Mouse (Mus musculus): Measurements from ENCODE around the gene Dag1. TPM values are rescaled to one million over a fixed set of nuclear protein-coding genes. Genes with fewer than 3 reads are reported as not detected.
A peak's percentile ranks its signal among the peaks of the same experiment; 100 is the strongest.

Dag1 gene
- polyA plus RNA-seq, 1 experiment from 2014 or later: 107 TPM

DNA sequence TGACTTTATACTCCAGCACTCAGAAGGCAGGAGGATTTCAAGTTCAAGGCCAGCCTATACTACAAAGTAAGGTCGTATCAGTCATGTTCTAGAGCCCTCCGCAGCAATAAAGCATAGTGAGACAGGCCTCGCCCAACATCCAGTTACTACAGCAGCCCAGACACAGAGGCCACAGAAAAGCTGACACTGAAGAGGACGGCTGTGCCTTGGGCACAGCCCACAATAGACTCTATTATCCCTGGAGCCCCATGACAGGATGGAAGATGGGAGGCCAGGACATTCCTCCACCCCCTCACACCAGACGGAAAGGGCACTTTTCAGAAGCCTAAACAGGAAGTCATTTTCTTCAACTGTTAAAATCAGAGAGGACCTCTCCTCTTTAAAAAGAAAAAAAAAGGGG lies 14.8 kb downstream of the Dag1 start:
- no peaks in the 10 kb centered on the region for H3K4me1 ChIP-seq (ENCODE audit: control insufficient read depth, insufficient read depth, low read length)
- no peaks in the 10 kb centered on the region for H3K27me3 ChIP-seq (replicated peaks; ENCODE audit: control insufficient read depth, insufficient read depth, low read length)
- H3K27ac ChIP-seq (replicated peaks; ENCODE audit: low read depth, low read length): no peak overlapping the region
- 50% methylated on average over 5 of the region's 5 CpGs for WGBS
- H3K9ac ChIP-seq (ENCODE audit: low read depth, low read length): no peak overlapping the region
- peaks cover 47% of the 10 kb centered on the region for H3K36me3 ChIP-seq (ENCODE audit: control insufficient read depth, insufficient read depth, low read length)
- ATAC-seq (ENCODE audit: low read depth) (no peak), DNase-seq (ENCODE audit: low spot score) (no peak)
- H3K9me3 ChIP-seq (ENCODE audit: control insufficient read depth, low read length): no peaks in the 10 kb centered on the region
- no peak overlapping the region for H3K4me3 ChIP-seq (ENCODE audit: low read depth, low read length)
- no peak overlapping the region for H3K4me2 ChIP-seq (ENCODE audit: low read depth, low read length)

DNA sequence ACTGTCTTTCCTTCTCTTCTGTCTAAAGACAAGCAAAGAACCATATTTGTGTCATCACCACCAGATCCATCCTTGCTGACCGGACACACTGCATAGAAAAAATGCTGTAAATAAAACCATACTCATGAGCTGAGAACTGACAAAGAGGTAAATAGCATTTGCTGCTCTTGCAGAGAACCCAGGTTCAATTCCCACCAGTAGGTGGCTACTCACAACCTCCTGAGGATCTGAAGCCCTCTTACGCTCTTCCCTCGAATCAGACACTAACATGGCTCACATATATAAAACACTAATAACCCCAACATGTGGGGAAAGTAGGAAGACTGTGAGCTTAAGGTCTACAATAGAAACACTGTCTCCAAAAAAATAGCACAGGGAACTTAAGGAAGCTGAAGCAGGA lies 18.8 kb downstream of the Dag1 start:
- Histone ChIP-seq H3K9ac (ENCODE audit: low read depth, low read length) (no peak overlapping the region), H3K36me3 (ENCODE audit: control insufficient read depth, insufficient read depth, low read length) (peaks cover 26% of the 10 kb centered on the region), H3K4me3 (ENCODE audit: low read depth, low read length) (no peak overlapping the region), H3K4me2 (ENCODE audit: low read depth, low read length) (no peak overlapping the region), H3K4me1 (ENCODE audit: control insufficient read depth, insufficient read depth, low read length) (no peaks in the 10 kb centered on the region), H3K9me3 (ENCODE audit: control insufficient read depth, low read length) (no peaks in the 10 kb centered on the region), H3K27me3 (replicated peaks; ENCODE audit: control insufficient read depth, insufficient read depth, low read length) (no peaks in the 10 kb centered on the region), H3K27ac (replicated peaks; ENCODE audit: low read depth, low read length) (no peak overlapping the region)
- ATAC-seq (ENCODE audit: low read depth) (no peak), DNase-seq (ENCODE audit: low spot score) (no peak)
- WGBS: 71% methylated on average over 3 of the region's 3 CpGs

- ATAC-seq (ENCODE audit: low read depth): no peak
- Histone ChIP-seq H3K9ac (ENCODE audit: low read depth, low read length) (no peak overlapping the region), H3K4me1 (ENCODE audit: control insufficient read depth, insufficient read depth, low read length) (no peaks in the 10 kb centered on the region), H3K9me3 (ENCODE audit: control insufficient read depth, low read length) (no peaks in the 10 kb centered on the region), H3K4me2 (ENCODE audit: low read depth, low read length) (no peak overlapping the region), H3K27me3 (replicated peaks; ENCODE audit: control insufficient read depth, insufficient read depth, low read length) (no peaks in the 10 kb centered on the region), H3K4me3 (ENCODE audit: low read depth, low read length) (no peak overlapping the region), H3K27ac (replicated peaks; ENCODE audit: low read depth, low read length) (no peak overlapping the region), H3K36me3 (ENCODE audit: control insufficient read depth, insufficient read depth, low read length) (peaks cover 26% of the 10 kb centered on the region)
- 84% methylated on average over 3 of the region's 3 CpGs for WGBS
- no peak for DNase-seq (ENCODE audit: low spot score)
Measured at GRCm38 (mm10) chr9:108244540-108244939, 19.2 kb downstream of the Dag1 start.

- Histone ChIP-seq H3K9me3 (ENCODE audit: control insufficient read depth, low read length) (no peaks in the 10 kb centered on the region), H3K4me2 (ENCODE audit: low read depth, low read length) (no peak overlapping the region), H3K4me1 (ENCODE audit: control insufficient read depth, insufficient read depth, low read length) (no peaks in the 10 kb centered on the region), H3K27ac (replicated peaks; ENCODE audit: low read depth, low read length) (no peak overlapping the region), H3K4me3 (ENCODE audit: low read depth, low read length) (no peak overlapping the region), H3K36me3 (ENCODE audit: control insufficient read depth, insufficient read depth, low read length) (0 out of 2 replicates have a peak, but pooled peaks cover 5% of the 10 kb centered on the region), H3K9ac (ENCODE audit: low read depth, low read length) (no peak overlapping the region), H3K27me3 (replicated peaks; ENCODE audit: control insufficient read depth, insufficient read depth, low read length) (no peaks in the 10 kb centered on the region)
- no peak for DNase-seq (ENCODE audit: low spot score)
- WGBS: 62% methylated on average over 5 of the region's 5 CpGs
- ATAC-seq (ENCODE audit: low read depth): no peak
Measured at GRCm38 (mm10) chr9:108239951-108240350, 23.8 kb downstream of the Dag1 start.

- DNase-seq (ENCODE audit: low spot score): no peak
- Histone ChIP-seq H3K9ac (ENCODE audit: low read depth, low read length) (no peak overlapping the region), H3K4me1 (ENCODE audit: control insufficient read depth, insufficient read depth, low read length) (no peaks in the 10 kb centered on the region), H3K4me2 (ENCODE audit: low read depth, low read length) (no peak overlapping the region), H3K9me3 (ENCODE audit: control insufficient read depth, low read length) (no peaks in the 10 kb centered on the region), H3K27ac (replicated peaks; ENCODE audit: low read depth, low read length) (0 out of 2 replicates have a peak overlapping the region, but pooled peaks have one; percentile 15), H3K27me3 (replicated peaks; ENCODE audit: control insufficient read depth, insufficient read depth, low read length) (no peaks in the 10 kb centered on the region), H3K36me3 (ENCODE audit: control insufficient read depth, insufficient read depth, low read length) (peaks cover 5% of the 10 kb centered on the region; the same call in 1 of the 2 replicates), H3K4me3 (ENCODE audit: low read depth, low read length) (no peak overlapping the region)
- WGBS: 49% methylated on average over 3 of the region's 3 CpGs
- no peak for ATAC-seq (ENCODE audit: low read depth)
Measured at GRCm38 (mm10) chr9:108238831-108239230, 24.9 kb downstream of the Dag1 start.

DNA sequence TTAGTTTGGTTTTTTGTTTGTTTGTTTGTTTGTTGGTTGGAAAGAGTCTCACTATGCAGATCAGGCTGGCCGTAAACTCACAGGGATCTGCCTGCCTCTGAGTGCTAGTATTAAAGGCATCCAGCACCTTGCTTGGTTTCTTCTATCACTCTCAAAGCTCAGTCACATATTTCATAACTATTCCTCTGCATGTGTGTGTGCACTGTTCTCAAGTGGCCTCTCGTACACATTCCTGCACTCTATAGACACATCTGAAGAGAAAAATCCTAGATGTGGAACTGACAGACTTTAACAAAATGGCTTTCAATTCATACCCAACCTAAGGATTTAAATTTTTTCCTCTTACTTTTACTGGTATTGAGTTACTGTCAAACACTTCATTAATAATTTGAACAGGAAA lies 25.4 kb downstream of the Dag1 start:
- no peak for DNase-seq (ENCODE audit: low spot score)
- H3K27me3 ChIP-seq (replicated peaks; ENCODE audit: control insufficient read depth, insufficient read depth, low read length): no peaks in the 10 kb centered on the region
- H3K36me3 ChIP-seq (ENCODE audit: control insufficient read depth, insufficient read depth, low read length): peaks cover 5% of the 10 kb centered on the region; the same call in 1 of the 2 replicates
- no peak overlapping the region for H3K27ac ChIP-seq (replicated peaks; ENCODE audit: low read depth, low read length)
- no peak for ATAC-seq (ENCODE audit: low read depth)
- no peaks in the 10 kb centered on the region for H3K9me3 ChIP-seq (ENCODE audit: control insufficient read depth, low read length)
- H3K4me3 ChIP-seq (ENCODE audit: low read depth, low read length): no peak overlapping the region
- 65% methylated on average over 2 of the region's 2 CpGs for WGBS
- H3K9ac ChIP-seq (ENCODE audit: low read depth, low read length): no peak overlapping the region
- no peak overlapping the region for H3K4me2 ChIP-seq (ENCODE audit: low read depth, low read length)
- no peaks in the 10 kb centered on the region for H3K4me1 ChIP-seq (ENCODE audit: control insufficient read depth, insufficient read depth, low read length)

- ATAC-seq (ENCODE audit: low read depth) (no peak), DNase-seq (ENCODE audit: low spot score) (no peak)
- Histone ChIP-seq H3K27ac (replicated peaks; ENCODE audit: low read depth, low read length) (no peak overlapping the region), H3K9me3 (ENCODE audit: control insufficient read depth, low read length) (no peaks in the 10 kb centered on the region), H3K36me3 (ENCODE audit: control insufficient read depth, insufficient read depth, low read length) (peaks cover 5% of the 10 kb centered on the region; the same call in 1 of the 2 replicates), H3K9ac (ENCODE audit: low read depth, low read length) (no peak overlapping the region), H3K27me3 (replicated peaks; ENCODE audit: control insufficient read depth, insufficient read depth, low read length) (no peaks in the 10 kb centered on the region), H3K4me3 (ENCODE audit: low read depth, low read length) (no peak overlapping the region), H3K4me1 (ENCODE audit: control insufficient read depth, insufficient read depth, low read length) (no peaks in the 10 kb centered on the region), H3K4me2 (ENCODE audit: low read depth, low read length) (no peak overlapping the region)
- 81% methylated on average over 2 of the region's 2 CpGs for WGBS
Measured at GRCm38 (mm10) chr9:108234682-108235081, 29.1 kb downstream of the Dag1 start.

- Histone ChIP-seq H3K27me3 (replicated peaks; ENCODE audit: control insufficient read depth, insufficient read depth, low read length) (no peaks in the 10 kb centered on the region), H3K9ac (ENCODE audit: low read depth, low read length) (no peak overlapping the region), H3K36me3 (ENCODE audit: control insufficient read depth, insufficient read depth, low read length) (peaks cover 5% of the 10 kb centered on the region; the same call in 1 of the 2 replicates), H3K27ac (replicated peaks; ENCODE audit: low read depth, low read length) (no peak overlapping the region), H3K4me3 (ENCODE audit: low read depth, low read length) (no peak overlapping the region), H3K4me1 (ENCODE audit: control insufficient read depth, insufficient read depth, low read length) (no peaks in the 10 kb centered on the region), H3K4me2 (ENCODE audit: low read depth, low read length) (no peak overlapping the region), H3K9me3 (ENCODE audit: control insufficient read depth, low read length) (no peaks in the 10 kb centered on the region)
- WGBS: 88% methylated on average over 2 of the region's 2 CpGs
- DNase-seq (ENCODE audit: low spot score) (no peak), ATAC-seq (ENCODE audit: low read depth) (no peak)
Measured at GRCm38 (mm10) chr9:108232908-108233307, 30.9 kb downstream of the Dag1 start.

DNA sequence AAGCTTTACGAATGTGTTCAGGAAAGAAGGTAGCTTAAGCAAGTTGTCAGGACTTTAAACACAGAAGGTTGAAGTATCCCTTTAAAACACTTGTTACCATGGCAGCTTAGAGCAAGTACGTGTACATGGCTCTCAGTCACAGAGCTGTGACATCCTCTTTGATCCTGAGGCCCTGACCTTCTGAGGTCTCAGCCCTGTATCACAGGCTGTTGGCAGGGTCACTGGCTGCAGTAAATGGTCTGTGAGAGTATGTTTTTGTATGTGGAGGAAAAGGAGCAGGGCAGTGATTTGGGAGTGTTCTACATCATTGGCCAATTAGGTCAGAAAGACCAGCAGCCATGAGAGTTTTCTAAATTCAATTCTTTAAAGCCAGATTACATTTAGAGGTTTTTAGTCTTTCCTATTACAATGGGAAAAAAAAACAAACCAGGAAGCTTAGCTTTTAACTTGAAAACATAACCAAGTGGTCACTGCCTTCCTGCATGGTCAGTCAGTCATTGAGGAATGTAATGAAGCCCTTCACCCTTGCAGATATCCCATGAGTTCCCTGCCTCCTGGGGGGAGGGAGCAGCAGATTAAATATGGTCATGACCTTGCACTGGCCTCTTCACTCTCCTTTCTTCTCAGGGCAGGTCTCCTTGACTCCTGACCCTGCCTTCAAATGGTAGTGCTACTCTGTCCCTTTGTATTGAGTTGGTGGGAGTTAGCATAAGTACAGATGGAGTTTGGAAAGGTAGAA lies 35.7 kb downstream of the Dag1 start:
- Histone ChIP-seq H3K4me3 (ENCODE audit: low read depth, low read length) (no peak overlapping the region), H3K27me3 (replicated peaks; ENCODE audit: control insufficient read depth, insufficient read depth, low read length) (no peaks in the 10 kb centered on the region), H3K4me1 (ENCODE audit: control insufficient read depth, insufficient read depth, low read length) (no peaks in the 10 kb centered on the region), H3K9me3 (ENCODE audit: control insufficient read depth, low read length) (no peaks in the 10 kb centered on the region), H3K4me2 (ENCODE audit: low read depth, low read length) (no peak overlapping the region), H3K27ac (replicated peaks; ENCODE audit: low read depth, low read length) (no peak overlapping the region), H3K36me3 (ENCODE audit: control insufficient read depth, insufficient read depth, low read length) (no peaks in the 10 kb centered on the region), H3K9ac (ENCODE audit: low read depth, low read length) (no peak overlapping the region)
- 52% methylated on average over 2 of the region's 2 CpGs for WGBS
- ATAC-seq (ENCODE audit: low read depth) (no peak), DNase-seq (ENCODE audit: low spot score) (no peak)
